Mouse (Mus musculus): Measurements from ENCODE around the gene Gosr2.

The Gosr2 gene

GRCm38 (mm10) chr11:103688271-103688979 is 9.3 kb downstream of the Gosr2 start:
- no peak for DNase-seq

GRCm38 (mm10) chr11:103686706-103687105 is 11.0 kb downstream of the Gosr2 start:
- DNase-seq = no peak

- DNase-seq = no peak
These were observed 12.4 kb downstream of the Gosr2 start for GRCm38 (mm10) chr11:103685261-103685736.

GRCm38 (mm10) chr11:103683667-103684334 is 13.9 kb downstream of the Gosr2 start:
- no peak for DNase-seq

DNA sequence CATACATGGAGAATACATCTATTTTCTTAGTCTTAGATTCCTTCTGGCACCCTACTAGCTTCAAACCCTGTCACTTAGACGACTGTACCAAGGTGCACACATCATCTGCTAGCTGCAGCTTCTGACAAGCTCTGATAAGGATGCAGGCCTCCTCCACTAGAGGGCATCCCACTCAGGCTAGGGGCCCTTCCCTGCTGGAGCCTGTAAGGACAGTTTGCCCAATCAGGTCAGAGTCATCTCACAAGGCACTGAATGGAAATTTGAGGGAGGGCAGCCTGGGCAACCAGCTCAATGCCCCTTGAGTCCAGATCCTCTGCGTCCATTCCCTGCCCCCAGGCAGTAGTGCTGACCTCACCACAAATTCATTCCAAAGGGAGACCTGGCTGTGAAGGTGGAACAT is 20.7 kb downstream of the Gosr2 start:
- DNase-seq = peak; percentile 75

DNA sequence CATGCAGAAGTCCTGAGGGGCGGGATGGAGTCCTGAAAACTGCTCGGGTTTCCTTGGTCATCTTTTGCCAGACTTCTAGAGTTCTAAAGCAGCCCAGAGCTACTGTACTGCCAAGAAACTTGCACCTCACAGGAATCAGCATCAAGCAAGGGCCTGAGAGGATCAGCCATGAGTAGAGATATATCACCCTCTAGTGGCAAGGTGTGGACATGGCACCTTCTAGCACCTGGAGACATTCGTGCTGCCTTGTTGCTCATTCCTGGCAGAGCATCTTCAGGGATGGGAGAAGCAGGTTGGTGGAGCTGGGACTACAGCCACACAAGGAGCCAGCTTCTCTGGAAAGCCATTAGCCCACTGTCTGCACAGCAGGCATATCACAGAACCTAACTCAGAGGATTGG is 22.1 kb downstream of the Gosr2 start:
- DNase-seq = peak; percentile 43

DNA sequence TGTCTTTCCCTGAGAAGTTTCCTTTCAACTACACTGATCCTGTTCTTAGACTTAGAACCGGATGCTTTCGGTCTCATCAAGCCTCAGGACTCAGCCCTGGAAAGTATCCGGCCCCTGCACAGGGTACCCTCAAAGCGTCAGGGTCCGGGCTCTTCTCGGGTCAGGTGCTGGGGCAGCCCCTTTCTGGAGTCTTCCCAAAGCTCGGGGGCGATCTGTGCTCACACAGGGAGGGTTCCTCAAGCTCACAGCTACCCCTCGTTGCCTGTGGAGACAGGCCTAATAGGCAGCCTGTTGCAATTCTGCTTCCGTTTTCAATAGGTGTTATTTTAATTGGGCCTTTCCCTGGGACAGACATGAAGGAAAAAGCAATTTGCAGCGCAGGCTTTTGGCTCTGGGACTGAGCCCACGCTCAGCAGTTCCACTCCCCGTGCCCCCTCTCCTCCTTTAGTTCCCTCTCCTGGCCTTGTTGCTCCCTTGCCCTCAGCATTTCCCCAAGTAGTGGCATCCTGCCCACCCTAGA is 30.7 kb downstream of the Gosr2 start:
- no peak for DNase-seq

GRCm38 (mm10) chr11:103666181-103666906 is 31.4 kb downstream of the Gosr2 start:
- DNase-seq = no peak

GRCm38 (mm10) chr11:103665695-103666094 is 32.0 kb downstream of the Gosr2 start:
- no peak for DNase-seq

DNA sequence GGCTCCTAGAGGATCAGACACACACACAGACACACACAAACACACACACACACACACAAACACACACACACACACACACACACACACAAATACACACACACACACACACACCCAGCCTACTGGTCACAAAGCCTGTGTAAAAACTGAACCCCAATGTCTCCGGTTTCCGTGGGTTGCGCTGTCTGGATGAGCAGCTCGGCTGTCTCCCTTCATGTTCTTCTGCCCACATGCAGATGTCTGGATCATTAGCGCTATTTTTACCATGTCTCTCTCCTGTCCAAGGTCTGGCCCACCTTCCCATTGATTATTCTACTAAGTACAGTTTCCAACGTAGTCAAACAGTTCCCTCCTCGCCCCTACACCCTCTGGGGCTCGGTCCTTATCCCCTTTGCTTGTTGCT is 34.6 kb downstream of the Gosr2 start:
- DNase-seq = no peak

GRCm38 (mm10) chr11:103662546-103662945 is 35.2 kb downstream of the Gosr2 start:
- DNase-seq = no peak

GRCm38 (mm10) chr11:103661863-103662262 is 35.8 kb downstream of the Gosr2 start:
- DNase-seq = no peak

GRCm38 (mm10) chr11:103658189-103658588 is 39.5 kb downstream of the Gosr2 start:
- no peak for DNase-seq

GRCm38 (mm10) chr11:103656520-103656919 is 41.2 kb downstream of the Gosr2 start:
- DNase-seq = no peak

- DNase-seq = no peak
These were observed 44.2 kb downstream of the Gosr2 start for GRCm38 (mm10) chr11:103653359-103653965.

- DNase-seq = no peak
These were observed 46.3 kb downstream of the Gosr2 start for GRCm38 (mm10) chr11:103651426-103651825.

GRCm38 (mm10) chr11:103649983-103650493 is 47.7 kb downstream of the Gosr2 start:
- no peak for DNase-seq

DNA sequence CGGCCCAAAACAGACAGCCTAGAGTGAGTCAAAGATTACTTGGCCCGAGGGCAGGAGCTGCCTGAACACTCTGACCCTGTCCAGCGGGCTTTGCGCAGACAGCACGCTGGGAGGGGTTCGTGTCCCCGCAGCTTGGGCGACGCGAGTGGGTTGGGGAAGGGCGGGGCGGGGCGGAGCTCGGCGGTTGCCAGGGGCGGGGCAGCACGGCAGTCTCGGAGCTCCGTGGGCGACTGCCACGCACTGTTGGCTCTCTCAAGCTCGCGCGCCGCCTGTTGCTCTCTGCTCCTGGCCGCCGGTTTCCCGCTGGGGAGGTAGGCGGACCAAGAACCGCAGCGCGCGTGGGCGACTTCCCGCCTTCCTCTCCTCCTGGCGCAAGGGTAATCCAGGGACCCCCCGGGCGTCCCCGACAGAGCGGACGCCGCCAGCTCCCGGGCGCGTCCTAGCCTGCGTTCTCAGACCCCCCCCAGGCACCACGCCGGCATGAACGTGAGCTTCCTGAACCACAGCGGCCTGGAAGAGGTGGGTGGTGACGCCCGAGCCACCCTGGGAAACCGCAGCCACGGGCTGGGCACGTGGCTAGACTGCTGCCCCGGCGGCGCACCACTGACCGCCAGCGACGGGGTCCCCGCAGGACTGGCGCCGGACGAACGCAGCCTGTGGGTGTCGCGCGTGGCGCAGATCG is 48.3 kb downstream of the Gosr2 start, which contains the start of gene Rprml:
Gene Rprml, plus strand, starts transcription at position 270 of the 682 bp plus-strand sequence.
- DNase-seq = no peak

GRCm38 (mm10) chr11:103648656-103649055 is 49.0 kb downstream of the Gosr2 start:
- no peak for DNase-seq

- no peak for DNase-seq
These were observed 49.6 kb downstream of the Gosr2 start for GRCm38 (mm10) chr11:103647921-103648620.

- no peak for DNase-seq
These were observed 51.4 kb downstream of the Gosr2 start for GRCm38 (mm10) chr11:103646301-103646700.

Data from kidney, adult 11 months (tissue).